ENCODE assay signal across 13 mouse cellular contexts in genomic region chr3:53234689-53235088, GRCm38 (mm10).
DNase-seq lines count a peak whose midpoint lies in the region; ATAC-seq and TF ChIP-seq lines count a peak whose summit lies in the region.
"Had no signal": no experiment of that assay in that cellular context is flagged by ENCODE, and none has a peak within 500 bp of the region (broad histone marks: within the 10 kb centered on the region; RNA-seq: fewer than 3 reads in every experiment).

No protein-coding gene starts in this region.

- H3K4me3 ChIP-seq in heart, postnatal 0 days (ENCODE audit: low read depth, low read length) = no peak overlapping the region
- H3K4me3 ChIP-seq in lung, embryonic 14.5 days (ENCODE audit: low read depth, low read length) = no peak overlapping the region
- H3K4me3 ChIP-seq in ES-Bruce4 (ENCODE audit: low read depth, low read length) = no peak overlapping the region
- no peak overlapping the region for H3K4me3 ChIP-seq in embryonic fibroblast, embryonic 13.5 days (ENCODE audit: insufficient read depth, low read length)
- H3K4me3 ChIP-seq: lung, embryonic 15.5 days; midbrain, embryonic 15.5 days had no signal

- DNase-seq in heart, postnatal 0 days (ENCODE audit: low spot score) = no peak
- no peak for DNase-seq in heart, postnatal 10 days
- DNase-seq in lung, embryonic 14.5 days = no peak
- DNase-seq in lung, postnatal 4 days = no peak
- DNase-seq in right cerebral cortex, adult 2 months (ENCODE audit: low spot score in 2 of 2) = no peak
- DNase-seq: adrenal gland, postnatal 10 days; cerebellum, adult 9-11 months; right cerebral cortex, postnatal 4 days had no signal

- H3K27me3 ChIP-seq in heart, postnatal 0 days (ENCODE audit: control insufficient read depth, insufficient read depth, low read length) = no peaks in the 10 kb centered on the region
- no peaks in the 10 kb centered on the region for H3K27me3 ChIP-seq in lung, embryonic 14.5 days (ENCODE audit: insufficient read depth, low read length)
- no peaks in the 10 kb centered on the region for H3K27me3 ChIP-seq in ES-Bruce4 (ENCODE audit: control insufficient read depth, insufficient read depth, low read length, poor library complexity, severe bottlenecking)
- H3K27me3 ChIP-seq: lung, embryonic 15.5 days; midbrain, embryonic 15.5 days had no signal

- H3K27ac ChIP-seq in heart, postnatal 0 days (ENCODE audit: low read depth) = no peak overlapping the region
- no peak overlapping the region for H3K27ac ChIP-seq in lung, embryonic 14.5 days (ENCODE audit: low read depth)
- no peak overlapping the region for H3K27ac ChIP-seq in ES-Bruce4 (ENCODE audit: insufficient read depth, low read length)
- no peak overlapping the region for H3K27ac ChIP-seq in embryonic fibroblast, embryonic 13.5 days (ENCODE audit: insufficient read depth, low read length)
- H3K27ac ChIP-seq: lung, embryonic 15.5 days; midbrain, embryonic 15.5 days had no signal

- TF ChIP-seq POLR2A in ES-Bruce4 (IDR thresholded peaks at IDR 0.05; ENCODE audit: insufficient read depth, low read length) = no peak
- TF ChIP-seq POLR2A in embryonic fibroblast, embryonic 13.5 days (IDR thresholded peaks at IDR 0.05; ENCODE audit: low read depth, low read length) = no peak

- ATAC-seq in heart, postnatal 0 days (ENCODE audit: insufficient read depth, low read depth) = no peak
- no peak for ATAC-seq in lung, embryonic 14.5 days (ENCODE audit: insufficient read depth)
- no peak for ATAC-seq in erythroid progenitor cell, adult 5-6 weeks (replicated peaks; ENCODE audit: low FRiP score, poor library complexity, severe bottlenecking)
- ATAC-seq: midbrain, embryonic 15.5 days had no signal

- H3K9me3 ChIP-seq in heart, postnatal 0 days (replicated peaks; ENCODE audit: control insufficient read depth, low read length) = no peaks in the 10 kb centered on the region
- H3K9me3 ChIP-seq in lung, embryonic 14.5 days (ENCODE audit: low read depth, low read length) = no peaks in the 10 kb centered on the region
- H3K9me3 ChIP-seq in ES-Bruce4 (replicated peaks; ENCODE audit: control insufficient read depth, insufficient read depth, low read length, poor library complexity, severe bottlenecking) = no peaks in the 10 kb centered on the region
- H3K9me3 ChIP-seq: lung, embryonic 15.5 days; midbrain, embryonic 15.5 days had no signal

- TF ChIP-seq CTCF in heart, postnatal 0 days (IDR thresholded peaks at IDR 0.05; ENCODE audit: low read depth) = peak; percentile 33; the same call in 1 of the 2 replicates
- peak; percentile 36; the same call in 1 of the 2 replicates for TF ChIP-seq CTCF in lung, embryonic 14.5 days (IDR thresholded peaks at IDR 0.05; ENCODE audit: low read depth)
- TF ChIP-seq CTCF in ES-Bruce4 (IDR thresholded peaks at IDR 0.05; ENCODE audit: low read depth, low read length) = peak; percentile 50
- peak; percentile 30; the same call in 1 of the 2 replicates for TF ChIP-seq CTCF in embryonic fibroblast, embryonic 13.5 days (IDR thresholded peaks at IDR 0.05; ENCODE audit: borderline replicate concordance, insufficient read depth, low read length)

- intact Hi-C loops in heart, postnatal 10 days (cut with DNase I) = no loop called here

- no peak overlapping the region for H3K4me2 ChIP-seq in heart, postnatal 0 days (ENCODE audit: low read depth, low read length)
- no peak overlapping the region for H3K4me2 ChIP-seq in lung, embryonic 14.5 days
- H3K4me2 ChIP-seq: lung, embryonic 15.5 days; midbrain, embryonic 15.5 days had no signal

- no peak for TF ChIP-seq EP300 in heart, postnatal 0 days (IDR thresholded peaks at IDR 0.05; ENCODE audit: low read depth)
- TF ChIP-seq EP300 in ES-Bruce4 (IDR thresholded peaks at IDR 0.05; ENCODE audit: insufficient read depth, low read depth, low read length) = no peak

- no peak overlapping the region for H3K9ac ChIP-seq in heart, postnatal 0 days (replicated peaks; ENCODE audit: low read depth, low read length)
- no peak overlapping the region for H3K9ac ChIP-seq in lung, embryonic 14.5 days
- no peak overlapping the region for H3K9ac ChIP-seq in ES-Bruce4 (ENCODE audit: low read depth, poor library complexity, severe bottlenecking)
- H3K9ac ChIP-seq: lung, embryonic 15.5 days; midbrain, embryonic 15.5 days had no signal

- H3K4me1 ChIP-seq in heart, postnatal 0 days (ENCODE audit: control insufficient read depth, insufficient read depth) = 0 out of 2 replicates have a peak, but pooled peaks cover 4% of the 10 kb centered on the region
- no peaks in the 10 kb centered on the region for H3K4me1 ChIP-seq in lung, embryonic 14.5 days (ENCODE audit: insufficient read depth)
- H3K4me1 ChIP-seq in ES-Bruce4 (ENCODE audit: control insufficient read depth, insufficient read depth, low read length) = no peaks in the 10 kb centered on the region
- H3K4me1 ChIP-seq in embryonic fibroblast, embryonic 13.5 days (ENCODE audit: control insufficient read depth, insufficient read depth, low read length) = peaks cover 6% of the 10 kb centered on the region; the same call in 1 of the 2 replicates
- H3K4me1 ChIP-seq: lung, embryonic 15.5 days had no signal

- no peaks in the 10 kb centered on the region for H3K36me3 ChIP-seq in heart, postnatal 0 days (replicated peaks; ENCODE audit: control insufficient read depth, insufficient read depth, low read length)
- no peaks in the 10 kb centered on the region for H3K36me3 ChIP-seq in lung, embryonic 14.5 days (ENCODE audit: insufficient read depth)
- no peaks in the 10 kb centered on the region for H3K36me3 ChIP-seq in ES-Bruce4 (ENCODE audit: control insufficient read depth, insufficient read depth, low read length, poor library complexity, severe bottlenecking)
- H3K36me3 ChIP-seq: lung, embryonic 15.5 days; midbrain, embryonic 15.5 days had no signal
